Mouse (Mus musculus): ENCODE data around the gene Zbtb38. TPM values are rescaled to one million over a fixed set of nuclear protein-coding genes. Genes with fewer than 3 reads are reported as not detected.

Zbtb38 gene
- total RNA-seq, 2 experiments from 2014 or later: 22.9 to 33.8 TPM

GRCm38 (mm10) chr9:96753921-96754624 lies 1.4 kb upstream of the Zbtb38 start:
- H3K27ac ChIP-seq: peak overlapping the region; percentile 43
- intact Hi-C loops (cut with DNase I): no loop called here
- no peak for DNase-seq
- no peak overlapping the region for H3K4me3 ChIP-seq
- no peak for TF ChIP-seq CTCF (IDR thresholded peaks at IDR 0.05)

- TF ChIP-seq CTCF (IDR thresholded peaks at IDR 0.05): no peak
- intact Hi-C loops (cut with DNase I): no loop called here
- H3K4me3 ChIP-seq: no peak overlapping the region
- DNase-seq: no peak
- H3K27ac ChIP-seq: peak overlapping the region; percentile 86
These were observed 761 bp upstream of the Zbtb38 start for GRCm38 (mm10) chr9:96753392-96753791.

GRCm38 (mm10) chr9:96751821-96752602 lies 619 bp downstream of the Zbtb38 start:
- DNase-seq: no peak
- intact Hi-C loops (cut with DNase I): no loop called here
- Histone ChIP-seq H3K4me3 (peak overlapping the region; percentile 66), H3K27ac (peak overlapping the region; percentile 86)
- TF ChIP-seq CTCF (IDR thresholded peaks at IDR 0.05): no peak

GRCm38 (mm10) chr9:96750636-96751035 lies 2.0 kb downstream of the Zbtb38 start:
- TF ChIP-seq CTCF (IDR thresholded peaks at IDR 0.05): no peak
- intact Hi-C loops (cut with DNase I): no loop called here
- DNase-seq: no peak
- H3K4me3 ChIP-seq: no peak overlapping the region
- H3K27ac ChIP-seq: no peak overlapping the region

GRCm38 (mm10) chr9:96746527-96746926 lies 6.1 kb downstream of the Zbtb38 start:
- no peak overlapping the region for H3K4me3 ChIP-seq
- no peak overlapping the region for H3K27ac ChIP-seq
- intact Hi-C loops (cut with DNase I): no loop called here
- no peak for TF ChIP-seq CTCF (IDR thresholded peaks at IDR 0.05)
- DNase-seq: no peak

- TF ChIP-seq CTCF (IDR thresholded peaks at IDR 0.05): no peak
- DNase-seq: no peak
- Histone ChIP-seq H3K27ac (no peak overlapping the region), H3K4me3 (no peak overlapping the region)
- intact Hi-C loops (cut with DNase I): no loop called here
These were observed 7.7 kb downstream of the Zbtb38 start for GRCm38 (mm10) chr9:96744909-96745308.

- H3K4me3 ChIP-seq: no peak overlapping the region
These were observed 11.1 kb downstream of the Zbtb38 start for GRCm38 (mm10) chr9:96741365-96742085.

GRCm38 (mm10) chr9:96740712-96741364 lies 11.8 kb downstream of the Zbtb38 start:
- no peak for DNase-seq
- H3K27ac ChIP-seq: peak overlapping the region; percentile 81
- peak overlapping the region; percentile 59 for H3K4me3 ChIP-seq
- no peak for TF ChIP-seq CTCF (IDR thresholded peaks at IDR 0.05)
- intact Hi-C loops (cut with DNase I): no loop called here

More at GRCm38 (mm10) chr9:96741365-96742085, 11.1 kb downstream of the Zbtb38 start:
- intact Hi-C loops (cut with DNase I): no loop called here
- DNase-seq: no peak
- no peak for TF ChIP-seq CTCF (IDR thresholded peaks at IDR 0.05)
- peak overlapping the region; percentile 81 for H3K27ac ChIP-seq

- Histone ChIP-seq H3K27ac (peak overlapping the region; percentile 81), H3K4me3 (peak overlapping the region; percentile 59)
- intact Hi-C loops (cut with DNase I): no loop called here
- DNase-seq: peak; percentile 42
- no peak for TF ChIP-seq CTCF (IDR thresholded peaks at IDR 0.05)
These were observed 12.6 kb downstream of the Zbtb38 start for GRCm38 (mm10) chr9:96739808-96740711.

- DNase-seq: no peak
- no peak for TF ChIP-seq CTCF (IDR thresholded peaks at IDR 0.05)
- H3K4me3 ChIP-seq: no peak overlapping the region
- intact Hi-C loops (cut with DNase I): no loop called here
- H3K27ac ChIP-seq: 0 out of 2 replicates have a peak overlapping the region, but pooled peaks have one; percentile 81
These were observed 13.9 kb downstream of the Zbtb38 start for GRCm38 (mm10) chr9:96738563-96739355.

GRCm38 (mm10) chr9:96735946-96736345 lies 16.7 kb downstream of the Zbtb38 start:
- no peak for TF ChIP-seq CTCF (IDR thresholded peaks at IDR 0.05)
- H3K27ac ChIP-seq: peak overlapping the region; percentile 2; the same call in 1 of the 2 replicates
- no peak overlapping the region for H3K4me3 ChIP-seq
- no peak for DNase-seq
- intact Hi-C loops (cut with DNase I): no loop called here

Measured in gastrocnemius, adult 2 months (tissue).